Mouse (Mus musculus) layer of hippocampus, postnatal 25 days (tissue): ENCODE results near the gene Trmt44. TPM values are rescaled to one million over a fixed set of nuclear protein-coding genes. Genes with fewer than 3 reads are reported as not detected.
A peak's percentile ranks its signal among the peaks of the same experiment; 100 is the strongest.

Experiments used
- DNase-seq, 2 experiments: peaks; one replicate each; pipeline ENCODE4 v3.0.0; 2022; ENCODE audit warnings: mixed read lengths in 2 of 2, low spot score in 1 of 2; ENCODE audit errors: extremely low spot score in 1 of 2
- total RNA-seq, 2 experiments: library from RNA; stranded (reverse); gene quantifications; 2 replicates each; pipeline ENCODE4 v1.2.3; 2021

Trmt44 gene
- total RNA-seq, 2 experiments from 2014 or later: 6.1 to 7.1 TPM

GRCm38 (mm10) chr5:35551855-35552837 is 22.7 kb downstream of the Trmt44 start:
- DNase-seq: no peak

- no peak for DNase-seq
Measured at GRCm38 (mm10) chr5:35546127-35546526, 28.7 kb downstream of the Trmt44 start.

GRCm38 (mm10) chr5:35541059-35541790 is 33.6 kb downstream of the Trmt44 start:
- DNase-seq: no peak

GRCm38 (mm10) chr5:35540555-35540954 is 34.3 kb downstream of the Trmt44 start:
- DNase-seq: no peak

- no peak for DNase-seq
Measured at GRCm38 (mm10) chr5:35539576-35539975, 35.3 kb downstream of the Trmt44 start.

- no peak for DNase-seq
Measured at GRCm38 (mm10) chr5:35538022-35538421, 36.8 kb downstream of the Trmt44 start.

- DNase-seq: no peak
Measured at GRCm38 (mm10) chr5:35537474-35537873, 37.4 kb downstream of the Trmt44 start.

GRCm38 (mm10) chr5:35536271-35536670 is 38.6 kb downstream of the Trmt44 start:
- DNase-seq: no peak

GRCm38 (mm10) chr5:35531586-35531985 is 43.3 kb downstream of the Trmt44 start:
- no peak for DNase-seq

GRCm38 (mm10) chr5:35530442-35530841 is 44.4 kb downstream of the Trmt44 start:
- peak; percentile 42 to 70 for DNase-seq

- no peak for DNase-seq
Measured at GRCm38 (mm10) chr5:35525469-35526123, 49.3 kb downstream of the Trmt44 start, which contains the start of gene Cpz. Gene Cpz (minus strand): TSS chr5:35525698.

- no peak for DNase-seq
Measured at GRCm38 (mm10) chr5:35524381-35524780, 50.5 kb downstream of the Trmt44 start.

GRCm38 (mm10) chr5:35523735-35524134 is 51.1 kb downstream of the Trmt44 start:
- peak; percentile 56 to 89 for DNase-seq

- DNase-seq: no peak
Measured at GRCm38 (mm10) chr5:35516781-35517180, 58.1 kb downstream of the Trmt44 start.

GRCm38 (mm10) chr5:35510589-35510988 is 64.3 kb downstream of the Trmt44 start:
- DNase-seq: peak; percentile 58 to 86

Other genes starting within 250 kb of the Trmt44 start
- not detected for gene Hmx1, start 186.0 kb downstream of the Trmt44 start, total RNA-seq
- under 1 TPM; 0.26 to 0.34 TPM for gene Cpz, start 49.4 kb downstream of the Trmt44 start, total RNA-seq
- gene Acox3, start 8.0 kb upstream of the Trmt44 start, total RNA-seq: 10 to 100 TPM; 25.2 to 32.2 TPM
- 1 to 10 TPM; 5.9 to 8.0 TPM for gene Htra3, start 104.7 kb upstream of the Trmt44 start, total RNA-seq
- 1 to 10 TPM; 1.5 to 1.6 TPM for gene Sh3tc1, start 164.9 kb upstream of the Trmt44 start, total RNA-seq
- gene Ablim2, start 182.8 kb upstream of the Trmt44 start, total RNA-seq: 100 to 1,000 TPM; 123 to 132 TPM